In the genomic region with DNA sequence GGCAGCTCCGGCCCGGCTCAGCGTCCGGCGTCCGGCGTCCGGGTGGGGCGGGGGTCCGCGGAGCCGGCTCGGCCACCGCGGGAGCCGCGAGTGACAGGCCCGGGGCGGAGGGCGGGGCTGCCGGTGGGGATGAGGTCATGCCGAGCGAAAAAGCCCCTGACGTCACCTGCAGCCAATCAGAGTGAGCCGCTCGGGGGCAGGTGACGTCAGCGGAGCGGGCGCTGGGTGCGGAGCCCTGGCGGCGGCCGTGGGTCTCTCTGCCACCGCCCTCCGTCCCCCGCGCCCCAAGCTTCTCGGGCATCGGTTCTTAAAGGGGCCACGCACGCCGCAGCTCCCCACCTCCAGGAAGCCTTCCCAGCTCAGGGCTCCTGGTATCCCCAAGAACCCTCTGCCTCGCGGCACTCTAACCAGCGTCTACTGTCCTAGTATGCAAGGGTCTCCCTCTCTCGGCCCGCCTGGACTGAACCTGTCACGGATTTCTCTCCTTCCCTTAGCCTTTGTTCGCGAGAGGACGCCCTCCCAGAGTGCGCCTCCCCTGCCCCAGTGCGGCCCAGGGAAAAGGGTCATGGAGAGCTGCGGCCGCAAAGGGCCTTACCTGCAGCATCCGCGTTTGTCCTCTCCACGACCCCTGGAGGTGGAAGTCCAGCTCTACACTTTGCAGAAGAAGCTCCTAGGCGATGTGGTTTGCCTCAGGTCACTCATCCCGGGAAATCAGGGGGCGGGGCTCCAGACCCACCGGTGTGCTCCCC, we compare ENCODE assay signal across 8 mouse cellular contexts. TPM values are rescaled to one million over a fixed set of nuclear protein-coding genes. Genes with fewer than 3 reads are reported as not detected.
DNase-seq lines count a peak whose midpoint lies in the region; ATAC-seq lines count a peak whose summit lies in the region.

TSS of gene Dusp8 (minus strand) at position 661 of the 749 bp plus-strand sequence.

- WGBS in intestine, embryonic 14.5 days, result under 1% methylated on average over 58 of the region's 63 CpGs

- peak within 1 kb of the TSS; percentile 76 for H3K9ac ChIP-seq in intestine, embryonic 14.5 days (ENCODE audit: low read length)

- H3K27ac ChIP-seq in intestine, embryonic 14.5 days (ENCODE audit: low read depth), result no peak within 1 kb of the TSS

- intact Hi-C loops in gastrocnemius, postnatal 36 days (cut with DNase I), result loop anchor here (2.0 to 5.0 kb wide), 2 partner anchors 15 to 33 kb away; partner anchors contain the start of gene Mob2
- intact Hi-C loops in left cerebral cortex, postnatal 10 days (cut with DNase I), result loop anchor here (5.0 kb wide), 1 partner anchor 78 kb away; no protein-coding TSS in a partner anchor

- no peaks in the 10 kb centered on the region for H3K9me3 ChIP-seq in intestine, embryonic 14.5 days (ENCODE audit: control insufficient read depth, low read length)

- no peaks in the 10 kb centered on the region; the same call in 1 of the 2 replicates for H3K4me1 ChIP-seq in intestine, embryonic 14.5 days (replicated peaks; ENCODE audit: control insufficient read depth, insufficient read depth, low read length)

- no peaks in the 10 kb centered on the region for H3K36me3 ChIP-seq in intestine, embryonic 14.5 days (ENCODE audit: control insufficient read depth, insufficient read depth, low read length)

- H3K27me3 ChIP-seq in intestine, embryonic 14.5 days (replicated peaks; ENCODE audit: control insufficient read depth, insufficient read depth, low read length), result peaks cover 46% of the 10 kb centered on the region

- peak; percentile 92 for ATAC-seq in intestine, embryonic 14.5 days (replicated peaks; ENCODE audit: low FRiP score, low TSS enrichment, low read depth)
- peak; percentile 75 for ATAC-seq in megakaryocyte progenitor cell, adult 5-6 weeks (replicated peaks; ENCODE audit: poor library complexity)

- peak; percentile 85 for DNase-seq in adrenal gland, adult 8-10 months
- peak; percentile 84 for DNase-seq in embryo, embryonic 11.5 days (ENCODE audit: low read depth, low spot score)
- DNase-seq in gastrocnemius, postnatal 36 days, result peak; percentile 85 to 90
- DNase-seq in intestine, embryonic 14.5 days (ENCODE audit: low spot score), result peak; percentile 93
- DNase-seq in left cerebral cortex, postnatal 10 days (ENCODE audit: extremely low spot score in 1 of 2, low spot score in 2 of 2), result peak; percentile 93 to 96
- DNase-seq in right cerebral cortex, postnatal 10 days (ENCODE audit: low spot score in 2 of 2), result peak; percentile 96 to 97
- DNase-seq in urinary bladder, postnatal 14 days (ENCODE audit: low spot score), result peak; percentile 85

- H3K4me2 ChIP-seq in intestine, embryonic 14.5 days (ENCODE audit: low read length), result peak within 1 kb of the TSS; percentile 93

- H3K4me3 ChIP-seq in intestine, embryonic 14.5 days (ENCODE audit: low read depth, low read length), result peak within 1 kb of the TSS; percentile 69

RNA-seq across cellular contexts. Expression of gene Dusp8, which starts in this region (rescaled TPM):
- total RNA-seq in adrenal gland, adult 8-10 months (2022), result 10 to 100 TPM in 3 of 4 experiments, 1 to 10 TPM in 1; 4.6 to 18.1 (median 14.3) TPM
- total RNA-seq in gastrocnemius, postnatal 36 days (2021), result 10 to 100 TPM; 32.5 to 43.4 TPM
- 8.1 and 8.8 TPM in 2 replicates for polyA plus RNA-seq in intestine, embryonic 14.5 days (2014; fragmentation: Nextera tagmentation; extraction: Ambion mirVana)
- total RNA-seq in left cerebral cortex, postnatal 10 days (2021), result 100 to 1,000 TPM; 157 to 164 TPM
- 0.12 TPM in 1 of 2 replicates, not detected in the other for total RNA-seq in megakaryocyte progenitor cell, adult 5-6 weeks (2015)
- total RNA-seq in megakaryocyte progenitor cell, adult 5-6 weeks (2017), result not detected in 2 replicates

Comparison
In these comparisons a context has a peak if more than half of its experiments do, and no peak if none do; other contexts are left out.
1. RNA of gene Dusp8 (total RNA-seq): 157 to 164 TPM in left cerebral cortex, postnatal 10 days, 32.5 to 43.4 TPM in gastrocnemius, postnatal 36 days and 4.6 to 18.1 TPM in adrenal gland, adult 8-10 months; 0.12 TPM in megakaryocyte progenitor cell, adult 5-6 weeks; every median in the first group is over 4 times any median in the second.
2. Peak in ATAC-seq in megakaryocyte progenitor cell, adult 5-6 weeks; RNA of the gene not detected or under 1 TPM.
3. Peak in every context shown above with its lines, with median percentiles within 50 percentile points of each other: DNase-seq.